Mouse (Mus musculus) heart, adult 2 months (tissue): ENCODE measurements around the gene Plppr1. TPM values are rescaled to one million over a fixed set of nuclear protein-coding genes. Genes with fewer than 3 reads are reported as not detected.
A peak's percentile ranks its signal among the peaks of the same experiment; 100 is the strongest.

ENCODE experiments used
- DNase-seq, 2 experiments: peaks; one replicate each; pipeline ENCODE4 v3.0.0; 2021
- H3K27ac ChIP-seq: fragments of 200-600 bp; 2 replicates; pipeline ENCODE4 v1.8.1; 2022
- H3K27me3 ChIP-seq: fragments of 200-500 bp; 2 replicates; pipeline ENCODE4 v1.6.1; 2012; ENCODE audit warnings: mild to moderate bottlenecking, low read length, inconsistent platforms, mixed read lengths; ENCODE audit not compliant: control insufficient read depth, insufficient read depth
- H3K36me3 ChIP-seq: fragments of 200-500 bp; 2 replicates; pipeline ENCODE4 v1.6.1; 2012; ENCODE audit warnings: low read length, inconsistent platforms; ENCODE audit not compliant: control insufficient read depth, insufficient read depth
- H3K4me1 ChIP-seq: fragments of 200-500 bp; 2 replicates; pipeline ENCODE4 v1.6.1; 2011; ENCODE audit warnings: low read length; ENCODE audit not compliant: control insufficient read depth, insufficient read depth
- H3K4me3 ChIP-seq: fragments of 200-600 bp; 2 replicates; pipeline ENCODE4 v1.8.1; 2022
- H3K79me2 ChIP-seq: fragments of 200-500 bp; replicated peaks from 2 replicates; pipeline ENCODE4 v1.6.1; 2012; ENCODE audit warnings: mild to moderate bottlenecking, inconsistent platforms, low read length, moderate library complexity, mixed read lengths; ENCODE audit not compliant: control insufficient read depth, insufficient read depth
- H3K9ac ChIP-seq: fragments of 200-500 bp; 2 replicates; pipeline ENCODE4 v1.6.1; 2012; ENCODE audit warnings: low read depth, mild to moderate bottlenecking, control low read depth, inconsistent platforms, low read length, mixed read lengths
- CTCF ChIP-seq: fragments of 200-600 bp; IDR thresholded peaks from 2 replicates; pipeline ENCODE4 v1.8.1; 2022; ENCODE audit warnings: antibody characterized with exemption, mild to moderate bottlenecking, moderate library complexity
- EP300 ChIP-seq: fragments of 200-500 bp; IDR thresholded peaks from 2 replicates; pipeline ENCODE4 v1.6.1; 2011; ENCODE audit warnings: low read depth, low read length, control low read depth; ENCODE audit not compliant: insufficient read depth
- POLR2A ChIP-seq: fragments of 200-500 bp; IDR thresholded peaks from 2 replicates; pipeline ENCODE4 v1.6.1; 2011; ENCODE audit warnings: mild to moderate bottlenecking, low read depth, low read length, control low read depth; ENCODE audit not compliant: insufficient read depth
- WGBS: fragments of 180-500 bp; shearing (Covaris S2); methylation state at CpG from one replicate; pipeline ENCODE4 v1.1.7; 2018; 5-methylcytosine and 5-hydroxymethylcytosine counted together
- intact Hi-C: fragments of 180-260 bp; cut with DNase I; formaldehyde crosslinking; loops from one replicate; pipeline ENCODE4 v1.15.1; 2025
- polyA plus RNA-seq: library from polyadenylated mRNA; depleted of rRNA; stranded (reverse); fragments of >200 nt; gene quantifications from 2 replicates; pipeline ENCODE4 v1.2.3, GENCODE M21; 2012
- total RNA-seq, 2 experiments: library from RNA; stranded (reverse); gene quantifications; 2 replicates each; pipeline ENCODE4 v1.2.3; 2021

Gene Plppr1
- total and polyA plus RNA-seq, 3 experiments, result 0.05 TPM; not detected in 2

DNA sequence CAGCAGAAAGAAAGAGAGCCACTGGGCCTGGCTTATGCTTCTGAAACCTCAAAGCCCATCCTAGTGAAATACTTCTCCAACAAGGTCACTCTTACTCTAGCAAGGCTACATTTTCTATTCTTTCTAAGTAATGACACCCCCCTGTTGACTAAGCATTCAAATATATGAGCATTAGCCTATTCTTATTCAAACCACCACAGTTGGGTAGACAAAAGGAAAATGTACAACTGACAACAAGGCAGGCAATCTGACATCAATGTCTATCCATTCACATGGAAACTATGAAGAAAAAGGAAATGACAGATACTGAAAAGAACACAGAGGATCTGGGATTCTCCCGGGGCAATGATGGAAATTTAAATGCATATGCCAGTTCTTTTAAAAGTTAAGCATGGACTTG lies 8.4 kb upstream of the Plppr1 start:
- no peaks in the 10 kb centered on the region for H3K27me3 ChIP-seq
- 78% methylated on average over 1 of the region's 1 CpGs for WGBS
- no peaks in the 10 kb centered on the region for H3K36me3 ChIP-seq
- H3K9ac ChIP-seq, result no peak overlapping the region
- no peak for DNase-seq
- TF ChIP-seq CTCF, result no peak
- TF ChIP-seq POLR2A, result no peak
- TF ChIP-seq EP300, result no peak
- H3K4me1 ChIP-seq, result no peaks in the 10 kb centered on the region
- H3K4me3 ChIP-seq, result no peak overlapping the region
- H3K27ac ChIP-seq, result no peak overlapping the region
- no peaks in the 10 kb centered on the region for H3K79me2 ChIP-seq
- intact Hi-C loops, result no loop called here

- no peaks in the 10 kb centered on the region for H3K36me3 ChIP-seq
- intact Hi-C loops, result no loop called here
- peaks cover 7% of the 10 kb centered on the region for H3K27me3 ChIP-seq
- no peak overlapping the region for H3K27ac ChIP-seq
- no peaks in the 10 kb centered on the region for H3K4me1 ChIP-seq
- DNase-seq, result no peak
- 56% methylated on average over 2 of the region's 2 CpGs for WGBS
- no peak overlapping the region for H3K9ac ChIP-seq
- H3K4me3 ChIP-seq, result no peak overlapping the region
- H3K79me2 ChIP-seq, result no peaks in the 10 kb centered on the region
- TF ChIP-seq POLR2A (no peak), EP300 (no peak)
These were observed 1.2 kb upstream of the Plppr1 start for GRCm38 (mm10) chr4:49057916-49058315.

GRCm38 (mm10) chr4:49058557-49058956 lies 516 bp upstream of the Plppr1 start:
- Histone ChIP-seq H3K27ac (no peak overlapping the region), H3K36me3 (no peaks in the 10 kb centered on the region), H3K9ac (no peak overlapping the region), H3K4me3 (no peak overlapping the region; the same call in 1 of the 2 replicates), H3K4me1 (no peaks in the 10 kb centered on the region), H3K79me2 (no peaks in the 10 kb centered on the region), H3K27me3 (peaks cover 7% of the 10 kb centered on the region)
- intact Hi-C loops, result no loop called here
- WGBS, result 16% methylated on average over 7 of the region's 7 CpGs
- TF ChIP-seq EP300 (no peak), POLR2A (no peak), CTCF (no peak)
- no peak for DNase-seq

- Histone ChIP-seq H3K9ac (no peak overlapping the region), H3K27me3 (peaks cover 7% of the 10 kb centered on the region), H3K27ac (no peak overlapping the region), H3K4me3 (peak overlapping the region; percentile 34), H3K36me3 (no peaks in the 10 kb centered on the region), H3K79me2 (no peaks in the 10 kb centered on the region), H3K4me1 (no peaks in the 10 kb centered on the region)
- WGBS, result 2% methylated on average over 62 of the region's 62 CpGs
- no peak for TF ChIP-seq POLR2A
- no peak for TF ChIP-seq EP300
- 0 out of 2 replicates have a peak, but pooled peaks have one; percentile 5 for TF ChIP-seq CTCF
- DNase-seq, result no peak
- intact Hi-C loops, result loop anchor here (10.0 kb wide), 1 partner anchor 65 kb away; no protein-coding TSS in a partner anchor
These were observed 619 bp downstream of the Plppr1 start for GRCm38 (mm10) chr4:49059402-49060381.

GRCm38 (mm10) chr4:49069471-49069870 lies 10.4 kb downstream of the Plppr1 start:
- no peak for TF ChIP-seq CTCF
- TF ChIP-seq EP300, result no peak
- TF ChIP-seq POLR2A, result no peak
- no peak overlapping the region for H3K27ac ChIP-seq
- intact Hi-C loops, result loop anchor here (10.0 kb wide), 1 partner anchor 75 kb away; no protein-coding TSS in a partner anchor
- H3K79me2 ChIP-seq, result no peaks in the 10 kb centered on the region
- H3K4me1 ChIP-seq, result no peaks in the 10 kb centered on the region
- DNase-seq, result no peak
- no peak overlapping the region for H3K4me3 ChIP-seq
- no peaks in the 10 kb centered on the region; the same call in 1 of the 2 replicates for H3K36me3 ChIP-seq
- no peak overlapping the region for H3K9ac ChIP-seq
- WGBS, result 74% methylated on average over 4 of the region's 4 CpGs
- H3K27me3 ChIP-seq, result no peaks in the 10 kb centered on the region

- Histone ChIP-seq H3K4me3 (no peak overlapping the region), H3K9ac (no peak overlapping the region), H3K36me3 (no peaks in the 10 kb centered on the region; the same call in 1 of the 2 replicates), H3K79me2 (no peaks in the 10 kb centered on the region), H3K27me3 (no peaks in the 10 kb centered on the region), H3K4me1 (no peaks in the 10 kb centered on the region), H3K27ac (peak overlapping the region; percentile 23; the same call in 1 of the 2 replicates)
- WGBS, result 18% methylated on average over 4 of the region's 4 CpGs
- DNase-seq, result peak; percentile 62 to 65
- TF ChIP-seq POLR2A (no peak), EP300 (no peak), CTCF (no peak)
- intact Hi-C loops, result loop anchor here (5.0 kb wide), 1 partner anchor 36 kb away; no protein-coding TSS in a partner anchor
These were observed 13.8 kb downstream of the Plppr1 start for GRCm38 (mm10) chr4:49072886-49073285.
